Mouse (Mus musculus) 3134 (cell line): ENCODE measurements around the gene Ndufs3.

Experiments used
- DNase-seq: peaks from one replicate; pipeline ENCODE4 v3.0.0-alpha.2; 2011; ENCODE audit warnings: low spot score; ENCODE audit not compliant: insufficient read length; ENCODE audit errors: extremely low read depth

Gene Ndufs3

GRCm38 (mm10) chr2:90864184-90864583 is 40.4 kb downstream of the Ndufs3 start:
- DNase-seq, result no peak

- DNase-seq, result no peak
Measured at GRCm38 (mm10) chr2:90861486-90861885, 43.1 kb downstream of the Ndufs3 start.

GRCm38 (mm10) chr2:90850401-90850800 is 54.2 kb downstream of the Ndufs3 start:
- no peak for DNase-seq

- DNase-seq, result no peak
Measured at GRCm38 (mm10) chr2:90848331-90848730, 56.3 kb downstream of the Ndufs3 start.

GRCm38 (mm10) chr2:90847681-90848050 is 57.0 kb downstream of the Ndufs3 start:
- DNase-seq, result no peak

GRCm38 (mm10) chr2:90846955-90847680 is 57.5 kb downstream of the Ndufs3 start, which contains the start of gene Mtch2:
TSS of gene Mtch2 (plus strand) at chr2:90847155.
- peak; percentile 98 for DNase-seq

GRCm38 (mm10) chr2:90846597-90846954 is 58.1 kb downstream of the Ndufs3 start:
- no peak for DNase-seq

GRCm38 (mm10) chr2:90846171-90846570 is 58.5 kb downstream of the Ndufs3 start:
- DNase-seq, result no peak

GRCm38 (mm10) chr2:90845234-90845633 is 59.4 kb downstream of the Ndufs3 start:
- no peak for DNase-seq
